7 mouse cellular contexts compared by ENCODE assay signal in the genomic region with DNA sequence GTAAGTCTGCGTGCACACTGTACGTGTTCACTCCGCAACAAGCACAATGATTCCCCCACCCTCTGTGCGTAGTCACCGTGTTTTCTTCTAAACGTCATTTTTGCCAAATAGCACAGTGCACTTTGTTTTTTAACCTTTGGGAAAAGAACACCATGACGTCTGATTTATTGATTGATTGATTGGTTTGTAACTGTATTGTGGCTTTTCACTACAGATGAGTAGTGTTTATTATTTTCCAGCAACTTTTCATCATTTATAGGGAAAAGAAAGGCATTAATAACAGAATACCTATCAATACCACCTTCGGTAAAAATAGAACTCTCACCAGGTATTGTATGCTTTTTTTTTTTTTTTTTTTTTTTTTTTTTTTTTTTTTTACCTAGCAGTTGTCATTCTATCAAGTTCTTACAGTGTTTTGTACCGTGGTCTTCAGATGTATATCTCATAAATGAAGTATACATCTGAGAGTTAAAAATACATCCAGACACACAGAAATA. TPM values are rescaled to one million over a fixed set of nuclear protein-coding genes. Genes with fewer than 3 reads are reported as not detected.
DNase-seq lines count a peak whose midpoint lies in the region; ATAC-seq and TF ChIP-seq lines count a peak whose summit lies in the region.

No protein-coding gene starts in this region.

- ATAC-seq in forebrain, embryonic 12.5 days (ENCODE audit: low FRiP score), result no peak; the same call in 1 of the 2 replicates
- ATAC-seq in liver, embryonic 15.5 days (ENCODE audit: insufficient read depth), result peak; percentile 27

- peak overlapping the region; percentile 80 for H3K4me2 ChIP-seq in forebrain, embryonic 12.5 days
- H3K4me2 ChIP-seq in liver, embryonic 15.5 days, result peak overlapping the region; percentile 97

- H3K36me3 ChIP-seq in testis, adult 2 months (ENCODE audit: control insufficient read depth, insufficient read depth, low read length), result no peaks in the 10 kb centered on the region; the same call in 1 of the 2 replicates
- no peaks in the 10 kb centered on the region for H3K36me3 ChIP-seq in forebrain, embryonic 12.5 days (replicated peaks)
- H3K36me3 ChIP-seq in liver, embryonic 15.5 days (replicated peaks), result no peaks in the 10 kb centered on the region

- peak overlapping the region; percentile 0 for H3K27ac ChIP-seq in testis, adult 2 months (ENCODE audit: control insufficient read depth, insufficient read depth, low read depth, low read length)
- H3K27ac ChIP-seq in forebrain, embryonic 12.5 days, result peak overlapping the region; percentile 59; the same call in 1 of the 2 replicates
- peak overlapping the region; percentile 77 for H3K27ac ChIP-seq in liver, embryonic 15.5 days (replicated peaks)

- DNase-seq in testis, postnatal 10 days (ENCODE audit: low spot score), result no peak
- no peak for DNase-seq in gastrocnemius, adult 8-10 months (ENCODE audit: low spot score in 2 of 2)
- DNase-seq in spleen, postnatal 10 days (ENCODE audit: low spot score in 2 of 2), result no peak
- no peak for DNase-seq in thymus, postnatal 25 days

- H3K27me3 ChIP-seq in testis, adult 2 months (ENCODE audit: control insufficient read depth, insufficient read depth, low read length), result no peaks in the 10 kb centered on the region
- no peaks in the 10 kb centered on the region; the same call in 1 of the 2 replicates for H3K27me3 ChIP-seq in forebrain, embryonic 12.5 days
- no peaks in the 10 kb centered on the region for H3K27me3 ChIP-seq in liver, embryonic 15.5 days

- peaks cover 2% of the 10 kb centered on the region; the same call in 1 of the 2 replicates for H3K4me1 ChIP-seq in testis, adult 2 months (ENCODE audit: control insufficient read depth, insufficient read depth, low read length)
- H3K4me1 ChIP-seq in forebrain, embryonic 12.5 days, result peaks cover 6% of the 10 kb centered on the region
- H3K4me1 ChIP-seq in liver, embryonic 15.5 days (replicated peaks), result peaks cover 19% of the 10 kb centered on the region

- H3K4me3 ChIP-seq in testis, adult 2 months (ENCODE audit: control insufficient read depth, low read depth, low read length), result peak overlapping the region; percentile 95
- peak overlapping the region; percentile 92 for H3K4me3 ChIP-seq in forebrain, embryonic 12.5 days (replicated peaks)
- peak overlapping the region; percentile 79 for H3K4me3 ChIP-seq in liver, embryonic 15.5 days (replicated peaks)

- no peak for TF ChIP-seq POLR2A in testis, adult 2 months (IDR thresholded peaks at IDR 0.05; ENCODE audit: control insufficient read depth, low read depth, low read length)

- WGBS in forebrain, embryonic 12.5 days, result 18% methylated on average over 9 of the region's 9 CpGs
- whole genome bisulfite sequencing in liver, embryonic 15.5 days (ENCODE audit: insufficient replicate concordance), result 4% methylated on average over 9 of the region's 9 CpGs

- no peaks in the 10 kb centered on the region for H3K9me3 ChIP-seq in forebrain, embryonic 12.5 days
- H3K9me3 ChIP-seq in liver, embryonic 15.5 days (replicated peaks), result no peaks in the 10 kb centered on the region

- H3K9ac ChIP-seq in forebrain, embryonic 12.5 days, result peak overlapping the region; percentile 51; the same call in 1 of the 2 replicates
- H3K9ac ChIP-seq in liver, embryonic 15.5 days, result peak overlapping the region; percentile 72

- TF ChIP-seq CTCF in testis, adult 2 months (IDR thresholded peaks at IDR 0.05; ENCODE audit: control insufficient read depth, insufficient read depth, insufficient replicate concordance, low read depth, low read length), result no peak

RNA-seq across cellular contexts. Expression of a gene that starts 0.6 kb away (rescaled TPM):
- 8.1 and 10.2 TPM in 2 replicates for polyA plus RNA-seq in testis, adult 2 months (2012; rRNA removed)
- polyA plus RNA-seq in forebrain, embryonic 12.5 days (2016; fragmentation: Nextera tagmentation; extraction: Ambion mirVana), result 27.4 and 28.4 TPM in 2 replicates
- polyA plus RNA-seq in liver, embryonic 15.5 days (2015; fragmentation: Nextera tagmentation; extraction: Ambion mirVana), result 3.3 and 3.6 TPM in 2 replicates
- 10 to 100 TPM; 11.7 to 13.4 (median 12.2) TPM for total RNA-seq in gastrocnemius, adult 8-10 months (2022)

Comparison
In these comparisons a context has a peak if more than half of its experiments do, and no peak if none do; other contexts are left out.
1. H3K27ac ChIP-seq: peak in every context shown above with its lines; median percentile 77 in liver, embryonic 15.5 days; 59 in forebrain, embryonic 12.5 days; 0 in testis, adult 2 months.